Mouse (Mus musculus) cerebellum, adult 18-20 months (tissue): ENCODE measurements around the gene Gm20388.

Experiments
- DNase-seq, 2 experiments: peaks; one replicate each; pipeline ENCODE4 v3.0.0; 2021

Gene Gm20388

GRCm38 (mm10) chr8:121200979-121201378 lies 1290.3 kb downstream of the Gm20388 start:
- DNase-seq: no peak

GRCm38 (mm10) chr8:121201651-121202050 lies 1291.0 kb downstream of the Gm20388 start:
- no peak for DNase-seq

GRCm38 (mm10) chr8:121203612-121204376 lies 1293.2 kb downstream of the Gm20388 start:
- DNase-seq: peak; percentile 7 to 19

- no peak for DNase-seq
Observed at GRCm38 (mm10) chr8:121207171-121207570, 1296.5 kb downstream of the Gm20388 start.

- no peak for DNase-seq
Observed at GRCm38 (mm10) chr8:121210627-121211026, 1300.0 kb downstream of the Gm20388 start.

- DNase-seq: no peak
Observed at GRCm38 (mm10) chr8:121213236-121213635, 1302.6 kb downstream of the Gm20388 start.

- DNase-seq: no peak
Observed at GRCm38 (mm10) chr8:121213651-121214050, 1303.0 kb downstream of the Gm20388 start.

GRCm38 (mm10) chr8:121214975-121215374 lies 1304.3 kb downstream of the Gm20388 start:
- DNase-seq: no peak

GRCm38 (mm10) chr8:121216441-121216949 lies 1305.9 kb downstream of the Gm20388 start:
- DNase-seq: no peak

- DNase-seq: no peak
Observed at GRCm38 (mm10) chr8:121218486-121218885, 1307.8 kb downstream of the Gm20388 start.

GRCm38 (mm10) chr8:121220103-121220899 lies 1309.7 kb downstream of the Gm20388 start:
- DNase-seq: no peak

- no peak for DNase-seq
Observed at GRCm38 (mm10) chr8:121224709-121225108, 1314.1 kb downstream of the Gm20388 start.

GRCm38 (mm10) chr8:121227756-121228155 lies 1317.1 kb downstream of the Gm20388 start:
- no peak for DNase-seq

- no peak for DNase-seq
Observed at GRCm38 (mm10) chr8:121228892-121229291, 1318.3 kb downstream of the Gm20388 start.

GRCm38 (mm10) chr8:121229550-121229949 lies 1318.9 kb downstream of the Gm20388 start:
- no peak for DNase-seq

- no peak for DNase-seq
Observed at GRCm38 (mm10) chr8:121233196-121233595, 1322.6 kb downstream of the Gm20388 start.

- DNase-seq: no peak
Observed at GRCm38 (mm10) chr8:121234915-121235314, 1324.3 kb downstream of the Gm20388 start.

GRCm38 (mm10) chr8:121239640-121240039 lies 1329.0 kb downstream of the Gm20388 start:
- no peak for DNase-seq

- DNase-seq: no peak
Observed at GRCm38 (mm10) chr8:121241761-121242552, 1331.3 kb downstream of the Gm20388 start.

- no peak for DNase-seq
Observed at GRCm38 (mm10) chr8:121242671-121243070, 1332.0 kb downstream of the Gm20388 start.

GRCm38 (mm10) chr8:121248823-121249222 lies 1338.2 kb downstream of the Gm20388 start:
- DNase-seq: no peak

GRCm38 (mm10) chr8:121249433-121249832 lies 1338.8 kb downstream of the Gm20388 start:
- no peak for DNase-seq

- no peak for DNase-seq
Observed at GRCm38 (mm10) chr8:121251089-121251488, 1340.4 kb downstream of the Gm20388 start.
